Mouse (Mus musculus): ENCODE results near the gene Yipf2. TPM values are rescaled to one million over a fixed set of nuclear protein-coding genes. Genes with fewer than 3 reads are reported as not detected.

The Yipf2 gene
- polyA plus RNA-seq, 1 experiment = 5.0 TPM

GRCm38 (mm10) chr9:21559151-21559550 is 33.5 kb downstream of the Yipf2 start:
- WGBS = 87% methylated on average over 3 of the region's 3 CpGs
- Histone ChIP-seq H3K4me3 (replicated peaks; ENCODE audit: control insufficient read depth, low read depth, low read length) (no peak overlapping the region), H3K4me1 (ENCODE audit: control insufficient read depth, insufficient read depth, low read length) (peaks cover 6% of the 10 kb centered on the region), H3K27ac (ENCODE audit: control insufficient read depth, insufficient read depth, low read depth, low read length, poor library complexity) (peak overlapping the region; percentile 56)
- no peak for TF ChIP-seq CTCF (IDR thresholded peaks at IDR 0.05; ENCODE audit: control insufficient read depth, insufficient read depth, low read length)
- TF ChIP-seq POLR2A (IDR thresholded peaks at IDR 0.05; ENCODE audit: borderline replicate concordance, control insufficient read depth, low read depth, low read length) = no peak

- Histone ChIP-seq H3K4me3 (replicated peaks; ENCODE audit: control insufficient read depth, low read depth, low read length) (no peak overlapping the region), H3K4me1 (ENCODE audit: control insufficient read depth, insufficient read depth, low read length) (peaks cover 6% of the 10 kb centered on the region), H3K27ac (ENCODE audit: control insufficient read depth, insufficient read depth, low read depth, low read length, poor library complexity) (peak overlapping the region; percentile 83)
- no peak for TF ChIP-seq CTCF (IDR thresholded peaks at IDR 0.05; ENCODE audit: control insufficient read depth, insufficient read depth, low read length)
- no peak for TF ChIP-seq POLR2A (IDR thresholded peaks at IDR 0.05; ENCODE audit: borderline replicate concordance, control insufficient read depth, low read depth, low read length)
- 51% methylated on average over 4 of the region's 4 CpGs for WGBS
Measured at GRCm38 (mm10) chr9:21558366-21558765, 34.3 kb downstream of the Yipf2 start.

- Histone ChIP-seq H3K4me3 (replicated peaks; ENCODE audit: control insufficient read depth, low read depth, low read length) (no peak overlapping the region), H3K4me1 (ENCODE audit: control insufficient read depth, insufficient read depth, low read length) (peaks cover 6% of the 10 kb centered on the region), H3K27ac (ENCODE audit: control insufficient read depth, insufficient read depth, low read depth, low read length, poor library complexity) (peak overlapping the region; percentile 33)
- 87% methylated on average over 2 of the region's 2 CpGs for WGBS
- no peak for TF ChIP-seq CTCF (IDR thresholded peaks at IDR 0.05; ENCODE audit: control insufficient read depth, insufficient read depth, low read length)
- TF ChIP-seq POLR2A (IDR thresholded peaks at IDR 0.05; ENCODE audit: borderline replicate concordance, control insufficient read depth, low read depth, low read length) = no peak
Measured at GRCm38 (mm10) chr9:21557556-21557955, 35.1 kb downstream of the Yipf2 start.

- no peak for TF ChIP-seq CTCF (IDR thresholded peaks at IDR 0.05; ENCODE audit: control insufficient read depth, insufficient read depth, low read length)
- TF ChIP-seq POLR2A (IDR thresholded peaks at IDR 0.05; ENCODE audit: borderline replicate concordance, control insufficient read depth, low read depth, low read length) = no peak
- H3K4me3 ChIP-seq (replicated peaks; ENCODE audit: control insufficient read depth, low read depth, low read length) = no peak overlapping the region
- peak overlapping the region; percentile 33 for H3K27ac ChIP-seq (ENCODE audit: control insufficient read depth, insufficient read depth, low read depth, low read length, poor library complexity)
- 81% methylated on average over 2 of the region's 2 CpGs for WGBS
- H3K4me1 ChIP-seq (ENCODE audit: control insufficient read depth, insufficient read depth, low read length) = peaks cover 6% of the 10 kb centered on the region
Measured at GRCm38 (mm10) chr9:21556996-21557395, 35.6 kb downstream of the Yipf2 start.

GRCm38 (mm10) chr9:21555198-21555742 is 37.4 kb downstream of the Yipf2 start:
- TF ChIP-seq POLR2A (IDR thresholded peaks at IDR 0.05; ENCODE audit: borderline replicate concordance, control insufficient read depth, low read depth, low read length) (no peak), CTCF (IDR thresholded peaks at IDR 0.05; ENCODE audit: control insufficient read depth, insufficient read depth, low read length) (no peak)
- H3K27ac ChIP-seq (ENCODE audit: control insufficient read depth, insufficient read depth, low read depth, low read length, poor library complexity) = no peak overlapping the region
- 81% methylated on average over 6 of the region's 6 CpGs for WGBS
- peaks cover 6% of the 10 kb centered on the region for H3K4me1 ChIP-seq (ENCODE audit: control insufficient read depth, insufficient read depth, low read length)
- H3K4me3 ChIP-seq (replicated peaks; ENCODE audit: control insufficient read depth, low read depth, low read length) = no peak overlapping the region

- Histone ChIP-seq H3K4me1 (ENCODE audit: control insufficient read depth, insufficient read depth, low read length) (peaks cover 3% of the 10 kb centered on the region), H3K4me3 (replicated peaks; ENCODE audit: control insufficient read depth, low read depth, low read length) (no peak overlapping the region), H3K27ac (ENCODE audit: control insufficient read depth, insufficient read depth, low read depth, low read length, poor library complexity) (no peak overlapping the region)
- 88% methylated on average over 6 of the region's 6 CpGs for WGBS
- TF ChIP-seq CTCF (IDR thresholded peaks at IDR 0.05; ENCODE audit: control insufficient read depth, insufficient read depth, low read length) (no peak), POLR2A (IDR thresholded peaks at IDR 0.05; ENCODE audit: borderline replicate concordance, control insufficient read depth, low read depth, low read length) (no peak)
Measured at GRCm38 (mm10) chr9:21553607-21554273, 38.9 kb downstream of the Yipf2 start.

- H3K4me1 ChIP-seq (ENCODE audit: control insufficient read depth, insufficient read depth, low read length) = peaks cover 2% of the 10 kb centered on the region; the same call in 1 of the 2 replicates
- no peak overlapping the region for H3K27ac ChIP-seq (ENCODE audit: control insufficient read depth, insufficient read depth, low read depth, low read length, poor library complexity)
- 95% methylated on average over 2 of the region's 2 CpGs for WGBS
- no peak for TF ChIP-seq POLR2A (IDR thresholded peaks at IDR 0.05; ENCODE audit: borderline replicate concordance, control insufficient read depth, low read depth, low read length)
- TF ChIP-seq CTCF (IDR thresholded peaks at IDR 0.05; ENCODE audit: control insufficient read depth, insufficient read depth, low read length) = no peak
- H3K4me3 ChIP-seq (replicated peaks; ENCODE audit: control insufficient read depth, low read depth, low read length) = no peak overlapping the region
Measured at GRCm38 (mm10) chr9:21551049-21551448, 41.6 kb downstream of the Yipf2 start.

- H3K27ac ChIP-seq (ENCODE audit: control insufficient read depth, insufficient read depth, low read depth, low read length, poor library complexity) = peak overlapping the region; percentile 84
- WGBS = under 1% methylated on average over 60 of the region's 66 CpGs
- H3K4me3 ChIP-seq (replicated peaks; ENCODE audit: control insufficient read depth, low read depth, low read length) = peak overlapping the region; percentile 63
- H3K4me1 ChIP-seq (ENCODE audit: control insufficient read depth, insufficient read depth, low read length) = no peaks in the 10 kb centered on the region
- no peak for TF ChIP-seq POLR2A (IDR thresholded peaks at IDR 0.05; ENCODE audit: borderline replicate concordance, control insufficient read depth, low read depth, low read length)
- TF ChIP-seq CTCF (IDR thresholded peaks at IDR 0.05; ENCODE audit: control insufficient read depth, insufficient read depth, low read length) = no peak
Measured at GRCm38 (mm10) chr9:21547075-21547941, 45.3 kb downstream of the Yipf2 start.

Data from bone marrow, adult 2 months (tissue).